Mouse (Mus musculus) midbrain, embryonic 13.5 days (tissue): ENCODE data around the gene Zbtb38. TPM values are rescaled to one million over a fixed set of nuclear protein-coding genes. Genes with fewer than 3 reads are reported as not detected.
"Not testable (repeated sequence)": the region's sequence is repeated elsewhere in the genome, so short reads cannot be mapped to it uniquely, and the experiment has no call there.

Source experiments
- ATAC-seq: fragments of 200-750 bp; cut with Nextera tagmentation; 2 replicates; pipeline ENCODE4 v1.8.0; 2017; ENCODE audit warnings: mild to moderate bottlenecking, moderate TSS enrichment, moderate library complexity
- H3K27ac ChIP-seq: fragments of 300-500 bp; sonication (generic); 2 replicates; pipeline ENCODE4 v1.5.1; 2015; ENCODE audit warnings: inconsistent platforms, mild to moderate bottlenecking, moderate library complexity
- H3K27me3 ChIP-seq: fragments of 300-500 bp; sonication (generic); 2 replicates; pipeline ENCODE4 v1.6.1; 2015; ENCODE audit warnings: mild to moderate bottlenecking, inconsistent platforms
- H3K36me3 ChIP-seq: fragments of 300-500 bp; sonication (generic); 2 replicates; pipeline ENCODE4 v1.6.1; 2015; ENCODE audit warnings: mild to moderate bottlenecking, inconsistent platforms
- H3K4me1 ChIP-seq: fragments of 300-500 bp; sonication (generic); replicated peaks from 2 replicates; pipeline ENCODE4 v1.6.1; 2015; ENCODE audit warnings: inconsistent platforms
- H3K4me2 ChIP-seq: fragments of 300-500 bp; sonication (generic); replicated peaks from 2 replicates; pipeline ENCODE4 v1.6.1; 2015; ENCODE audit warnings: moderate library complexity, mild to moderate bottlenecking, inconsistent platforms
- H3K4me3 ChIP-seq: fragments of 300-500 bp; sonication (generic); replicated peaks from 2 replicates; pipeline ENCODE4 v1.5.1; 2015; ENCODE audit warnings: mild to moderate bottlenecking, inconsistent platforms
- H3K9ac ChIP-seq: fragments of 300-500 bp; sonication (generic); replicated peaks from 2 replicates; pipeline ENCODE4 v1.6.1; 2015; ENCODE audit warnings: mild to moderate bottlenecking, inconsistent platforms
- H3K9me3 ChIP-seq: fragments of 300-500 bp; sonication (generic); 2 replicates; pipeline ENCODE4 v1.6.1; 2016; ENCODE audit warnings: mild to moderate bottlenecking, inconsistent platforms
- WGBS: fragments of 180-500 bp; shearing (Covaris S2); methylation state at CpG from one replicate; pipeline ENCODE4 v1.1.7; 2015; 5-methylcytosine and 5-hydroxymethylcytosine counted together
- polyA plus RNA-seq: library from polyadenylated mRNA; unstranded; fragments of >200 nt; fragmentation: Nextera tagmentation; extraction: Ambion mirVana; gene quantifications from 2 replicates; pipeline ENCODE4 v1.2.1, GENCODE M21; 2015

The Zbtb38 gene
- polyA plus RNA-seq, 1 experiment from 2014 or later, result 38.0 TPM

GRCm38 (mm10) chr9:96659801-96660200 is 92.8 kb downstream of the Zbtb38 start:
- Histone ChIP-seq H3K4me2 (no peak overlapping the region), H3K4me1 (no peaks in the 10 kb centered on the region), H3K27ac (no peak overlapping the region), H3K27me3 (no peaks in the 10 kb centered on the region), H3K4me3 (no peak overlapping the region), H3K9ac (no peak overlapping the region), H3K36me3 (no peaks in the 10 kb centered on the region), H3K9me3 (no peaks in the 10 kb centered on the region)
- 76% methylated on average over 2 of the region's 2 CpGs for WGBS
- ATAC-seq, result no peak

GRCm38 (mm10) chr9:96653538-96653937 is 99.1 kb downstream of the Zbtb38 start:
- H3K4me2 ChIP-seq, result no peak overlapping the region
- H3K36me3 ChIP-seq, result no peaks in the 10 kb centered on the region
- no peak for ATAC-seq
- no peak overlapping the region for H3K4me3 ChIP-seq
- H3K9ac ChIP-seq, result no peak overlapping the region
- WGBS, result 81% methylated on average over 4 of the region's 4 CpGs
- no peaks in the 10 kb centered on the region for H3K27me3 ChIP-seq
- no peaks in the 10 kb centered on the region for H3K4me1 ChIP-seq
- H3K27ac ChIP-seq, result no peak overlapping the region
- H3K9me3 ChIP-seq, result no peaks in the 10 kb centered on the region

- H3K27me3 ChIP-seq, result no peaks in the 10 kb centered on the region
- H3K9me3 ChIP-seq, result no peaks in the 10 kb centered on the region
- H3K36me3 ChIP-seq, result no peaks in the 10 kb centered on the region
- no peak for ATAC-seq
- no peak overlapping the region for H3K4me3 ChIP-seq
- H3K4me2 ChIP-seq, result no peak overlapping the region
- WGBS, result 56% methylated on average over 6 of the region's 6 CpGs
- no peak overlapping the region for H3K9ac ChIP-seq
- H3K27ac ChIP-seq, result no peak overlapping the region
- no peaks in the 10 kb centered on the region for H3K4me1 ChIP-seq
Observed at GRCm38 (mm10) chr9:96652763-96653162, 99.9 kb downstream of the Zbtb38 start.

- Histone ChIP-seq H3K36me3 (no peaks in the 10 kb centered on the region), H3K4me1 (no peaks in the 10 kb centered on the region), H3K27me3 (no peaks in the 10 kb centered on the region), H3K27ac (no peak overlapping the region), H3K4me2 (no peak overlapping the region), H3K4me3 (no peak overlapping the region), H3K9me3 (no peaks in the 10 kb centered on the region), H3K9ac (no peak overlapping the region)
- no peak for ATAC-seq
- WGBS, result 90% methylated on average over 7 of the region's 7 CpGs
Observed at GRCm38 (mm10) chr9:96650807-96651206, 101.8 kb downstream of the Zbtb38 start.

GRCm38 (mm10) chr9:96649924-96650323 is 102.7 kb downstream of the Zbtb38 start:
- ATAC-seq, result no peak
- no peak overlapping the region for H3K27ac ChIP-seq
- 74% methylated on average over 9 of the region's 9 CpGs for WGBS
- no peaks in the 10 kb centered on the region for H3K36me3 ChIP-seq
- no peaks in the 10 kb centered on the region for H3K27me3 ChIP-seq
- H3K9me3 ChIP-seq, result no peaks in the 10 kb centered on the region
- H3K4me1 ChIP-seq, result no peaks in the 10 kb centered on the region
- no peak overlapping the region for H3K4me2 ChIP-seq
- H3K4me3 ChIP-seq, result no peak overlapping the region
- H3K9ac ChIP-seq, result no peak overlapping the region

- Histone ChIP-seq H3K27me3 (no peaks in the 10 kb centered on the region), H3K4me3 (no peak overlapping the region), H3K27ac (no peak overlapping the region), H3K36me3 (no peaks in the 10 kb centered on the region), H3K4me1 (no peaks in the 10 kb centered on the region), H3K9me3 (no peaks in the 10 kb centered on the region), H3K4me2 (no peak overlapping the region), H3K9ac (no peak overlapping the region)
- no peak for ATAC-seq
- 83% methylated on average over 4 of the region's 4 CpGs for WGBS
Observed at GRCm38 (mm10) chr9:96649362-96649761, 103.3 kb downstream of the Zbtb38 start.

- no peak overlapping the region for H3K9ac ChIP-seq
- no peak for ATAC-seq
Observed at GRCm38 (mm10) chr9:96646668-96647295, 105.8 kb downstream of the Zbtb38 start.

GRCm38 (mm10) chr9:96644840-96645239 is 107.8 kb downstream of the Zbtb38 start:
- Histone ChIP-seq H3K9me3 (no peaks in the 10 kb centered on the region), H3K9ac (no peak overlapping the region), H3K27me3 (no peaks in the 10 kb centered on the region), H3K36me3 (no peaks in the 10 kb centered on the region), H3K4me1 (no peaks in the 10 kb centered on the region), H3K27ac (no peak overlapping the region), H3K4me2 (no peak overlapping the region), H3K4me3 (no peak overlapping the region)
- ATAC-seq, result no peak
- 85% methylated on average over 2 of the region's 2 CpGs for WGBS

More at GRCm38 (mm10) chr9:96646668-96647295, 105.8 kb downstream of the Zbtb38 start:
- Histone ChIP-seq H3K27me3 (no peaks in the 10 kb centered on the region), H3K9me3 (no peaks in the 10 kb centered on the region), H3K4me1 (no peaks in the 10 kb centered on the region), H3K4me2 (no peak overlapping the region), H3K36me3 (no peaks in the 10 kb centered on the region), H3K4me3 (no peak overlapping the region), H3K27ac (no peak overlapping the region)
- WGBS, result 57% methylated on average over 2 of the region's 2 CpGs

GRCm38 (mm10) chr9:96644002-96644401 is 108.6 kb downstream of the Zbtb38 start:
- not testable (repeated sequence) for H3K27ac ChIP-seq, ATAC-seq, H3K9ac ChIP-seq, H3K9me3 ChIP-seq, H3K36me3 ChIP-seq, H3K4me1 ChIP-seq, H3K4me3 ChIP-seq, H3K4me2 ChIP-seq, H3K27me3 ChIP-seq
- 96% methylated on average over 3 of the region's 3 CpGs for WGBS

GRCm38 (mm10) chr9:96639451-96639850 is 113.2 kb downstream of the Zbtb38 start:
- Histone ChIP-seq H3K9me3 (no peaks in the 10 kb centered on the region), H3K4me2 (no peak overlapping the region), H3K9ac (no peak overlapping the region), H3K27me3 (no peaks in the 10 kb centered on the region), H3K4me1 (no peaks in the 10 kb centered on the region), H3K36me3 (no peaks in the 10 kb centered on the region), H3K27ac (no peak overlapping the region), H3K4me3 (no peak overlapping the region)
- 80% methylated on average over 7 of the region's 7 CpGs for WGBS
- no peak for ATAC-seq

- no peaks in the 10 kb centered on the region for H3K36me3 ChIP-seq
- no peak overlapping the region for H3K9ac ChIP-seq
- H3K9me3 ChIP-seq, result no peaks in the 10 kb centered on the region
- no peaks in the 10 kb centered on the region for H3K4me1 ChIP-seq
- 93% methylated on average over 7 of the region's 7 CpGs for WGBS
- H3K4me3 ChIP-seq, result no peak overlapping the region
- peaks cover 6% of the 10 kb centered on the region for H3K27me3 ChIP-seq
- no peak overlapping the region for H3K4me2 ChIP-seq
- ATAC-seq, result no peak
- H3K27ac ChIP-seq, result no peak overlapping the region
Observed at GRCm38 (mm10) chr9:96638508-96638907, 114.1 kb downstream of the Zbtb38 start.

- ATAC-seq, result no peak
- peaks cover 13% of the 10 kb centered on the region for H3K27me3 ChIP-seq
- H3K4me1 ChIP-seq, result no peaks in the 10 kb centered on the region; the same call in 1 of the 2 replicates
- no peak overlapping the region for H3K27ac ChIP-seq
- 62% methylated on average over 7 of the region's 7 CpGs for WGBS
- no peak overlapping the region for H3K4me2 ChIP-seq
- no peaks in the 10 kb centered on the region for H3K9me3 ChIP-seq
- H3K4me3 ChIP-seq, result no peak overlapping the region
- no peaks in the 10 kb centered on the region for H3K36me3 ChIP-seq
- no peak overlapping the region for H3K9ac ChIP-seq
Observed at GRCm38 (mm10) chr9:96637157-96637548, 115.5 kb downstream of the Zbtb38 start.
